Mouse (Mus musculus) G1E (cell line): ENCODE measurements around the gene Smox. TPM values are rescaled to one million over a fixed set of nuclear protein-coding genes. Genes with fewer than 3 reads are reported as not detected.

ENCODE experiments used
- ATAC-seq: 2 replicates; pipeline ENCODE4 v1.8.0; 2016; ENCODE audit warnings: mild to moderate bottlenecking; ENCODE audit not compliant: insufficient number of reproducible peaks, poor library complexity, low FRiP score, severe bottlenecking; ENCODE audit errors: extremely low read depth
- DNase-seq: peaks from one replicate; pipeline ENCODE4 v3.0.0; 2012; ENCODE audit warnings: low spot score
- H3K27me3 ChIP-seq: 2 replicates; pipeline ENCODE4 v1.6.1; 2012; ENCODE audit warnings: mild to moderate bottlenecking, low read length, inconsistent platforms; ENCODE audit not compliant: insufficient read depth
- H3K36me3 ChIP-seq: replicated peaks from 2 replicates; pipeline ENCODE3; 2012; ENCODE audit warnings: mild to moderate bottlenecking, inconsistent platforms
- H3K4me1 ChIP-seq: 2 replicates; pipeline ENCODE4 v1.6.1; 2012; ENCODE audit warnings: low read depth, low read length, inconsistent platforms, mixed read lengths; ENCODE audit not compliant: insufficient read depth
- H3K4me3 ChIP-seq: 2 replicates; pipeline ENCODE4 v1.5.1; 2012; ENCODE audit warnings: low read depth, mild to moderate bottlenecking, inconsistent platforms, low read length, moderate library complexity, mixed read lengths
- H3K9me3 ChIP-seq: replicated peaks from 2 replicates; pipeline ENCODE4 v1.6.1; 2012; ENCODE audit warnings: inconsistent platforms
- CTCF ChIP-seq: IDR thresholded peaks from 2 replicates; pipeline ENCODE4 v1.5.1; 2012; ENCODE audit warnings: low read depth, low read length, inconsistent platforms, mixed read lengths
- GATA1 ChIP-seq: IDR thresholded peaks from 2 replicates; pipeline ENCODE4 v1.6.1; 2012; ENCODE audit warnings: borderline replicate concordance, low read length, inconsistent platforms, mixed read lengths
- GATA2 ChIP-seq: IDR thresholded peaks from 2 replicates; pipeline ENCODE4 v1.6.1; 2012; ENCODE audit warnings: low read depth, low read length, inconsistent platforms, borderline replicate concordance
- POLR2AphosphoS5 ChIP-seq: IDR thresholded peaks from 2 replicates; pipeline ENCODE4 v1.6.1; 2012; ENCODE audit warnings: low read depth, low read length, inconsistent platforms; ENCODE audit not compliant: insufficient replicate concordance
- TAL1 ChIP-seq: conservative IDR thresholded peaks from 2 replicates; pipeline ENCODE4 v1.6.1; 2012; ENCODE audit warnings: low read depth, low read length, inconsistent platforms, mixed read lengths
- polyA plus RNA-seq: library from polyadenylated mRNA; stranded (reverse); fragments of >175 nt; gene quantifications from 2 replicates; pipeline ENCODE4 v1.2.3, GENCODE M21; 2012
- total RNA-seq, 2 experiments: library from RNA; stranded (forward) in 1 of 2; stranded (reverse) in 1 of 2; fragments of 200-1000 nt in 1 of 2; fragments of >200 nt in 1 of 2; fragmentation: Nextera tagmentation in 1 of 2; gene quantifications; 2 replicates each; pipeline ENCODE4 v1.2.3; 2014 to 2017

Gene Smox
- total and polyA plus RNA-seq, 3 experiments, result 0.05 to 3.3 (median 0.05) TPM

DNA sequence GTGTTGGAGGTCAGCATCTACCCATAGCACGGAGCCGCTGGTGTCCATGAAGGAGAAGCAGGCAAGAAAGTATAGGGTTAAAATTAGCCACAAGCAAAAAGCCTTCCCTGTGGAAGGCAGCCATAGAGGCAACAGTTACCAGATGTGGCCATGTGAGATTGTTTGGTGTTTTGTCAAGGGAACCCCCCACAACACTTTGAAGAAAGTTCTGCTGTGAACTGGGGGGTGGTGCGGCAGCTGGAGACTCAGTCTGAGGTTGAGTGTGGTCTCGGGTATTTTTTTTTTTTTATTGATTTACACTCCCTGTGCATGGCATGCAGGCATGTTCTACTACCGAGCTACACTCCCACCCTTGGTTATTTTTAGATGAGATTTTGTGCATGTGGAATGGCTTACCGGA lies 8.8 kb upstream of the Smox start:
- H3K4me3 ChIP-seq, result no peak overlapping the region
- no peak for ATAC-seq
- TF ChIP-seq GATA1, result no peak
- no peak for TF ChIP-seq TAL1
- TF ChIP-seq POLR2AphosphoS5, result no peak
- no peak for TF ChIP-seq GATA2
- no peak for TF ChIP-seq CTCF
- DNase-seq, result no peak
- no peaks in the 10 kb centered on the region for H3K4me1 ChIP-seq
- peaks cover 2% of the 10 kb centered on the region; the same call in 1 of the 2 replicates for H3K27me3 ChIP-seq
- no peaks in the 10 kb centered on the region for H3K9me3 ChIP-seq
- no peaks in the 10 kb centered on the region for H3K36me3 ChIP-seq

DNA sequence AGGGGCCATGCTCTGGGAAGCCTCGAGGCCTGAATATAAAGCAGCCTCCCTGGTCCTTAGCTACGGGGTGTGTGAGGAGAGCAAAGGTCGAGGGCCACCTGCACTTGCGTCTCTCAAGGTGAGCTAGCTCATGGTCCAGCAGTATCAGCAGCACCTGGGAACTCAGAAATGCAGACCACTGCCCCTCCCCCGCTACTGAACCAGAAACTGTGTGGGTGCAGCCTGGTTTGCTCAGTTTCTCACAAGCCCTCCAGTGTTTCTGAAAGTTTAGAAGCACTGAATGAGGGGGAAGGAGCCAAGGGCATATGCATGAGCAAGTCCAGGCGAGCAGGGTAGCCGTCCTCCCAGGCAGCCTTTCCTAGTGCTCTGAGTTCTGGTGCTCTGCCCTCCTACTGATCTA lies 7.7 kb upstream of the Smox start:
- Histone ChIP-seq H3K36me3 (no peaks in the 10 kb centered on the region), H3K27me3 (no peaks in the 10 kb centered on the region; the same call in 1 of the 2 replicates), H3K9me3 (no peaks in the 10 kb centered on the region), H3K4me1 (no peaks in the 10 kb centered on the region), H3K4me3 (no peak overlapping the region)
- no peak for DNase-seq
- no peak for ATAC-seq
- TF ChIP-seq TAL1, result no peak
- TF ChIP-seq GATA1, result no peak
- TF ChIP-seq POLR2AphosphoS5, result no peak
- TF ChIP-seq CTCF, result no peak
- TF ChIP-seq GATA2, result no peak

DNA sequence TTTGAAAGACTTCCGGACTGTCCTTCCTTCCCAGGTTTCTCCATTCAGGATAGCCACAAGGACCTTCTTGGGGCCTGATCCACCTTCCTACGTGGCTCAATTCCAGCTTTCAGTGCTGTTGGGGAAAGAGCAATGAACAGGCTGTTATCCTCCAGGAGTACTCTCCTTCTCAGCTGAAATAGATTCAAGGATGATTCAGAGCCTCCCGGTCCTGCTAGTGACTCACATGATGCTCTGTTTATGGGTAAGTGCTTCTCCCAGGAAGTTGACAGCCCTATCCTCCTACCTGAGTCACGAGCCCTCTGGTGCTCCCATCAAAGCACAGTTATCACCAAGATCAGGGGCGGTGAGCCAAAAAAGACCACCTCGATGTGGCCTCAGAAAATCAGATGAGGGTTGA lies 7.1 kb upstream of the Smox start:
- no peak for DNase-seq
- no peak for TF ChIP-seq GATA1
- TF ChIP-seq GATA2, result no peak
- TF ChIP-seq CTCF, result no peak
- TF ChIP-seq POLR2AphosphoS5, result no peak

DNA sequence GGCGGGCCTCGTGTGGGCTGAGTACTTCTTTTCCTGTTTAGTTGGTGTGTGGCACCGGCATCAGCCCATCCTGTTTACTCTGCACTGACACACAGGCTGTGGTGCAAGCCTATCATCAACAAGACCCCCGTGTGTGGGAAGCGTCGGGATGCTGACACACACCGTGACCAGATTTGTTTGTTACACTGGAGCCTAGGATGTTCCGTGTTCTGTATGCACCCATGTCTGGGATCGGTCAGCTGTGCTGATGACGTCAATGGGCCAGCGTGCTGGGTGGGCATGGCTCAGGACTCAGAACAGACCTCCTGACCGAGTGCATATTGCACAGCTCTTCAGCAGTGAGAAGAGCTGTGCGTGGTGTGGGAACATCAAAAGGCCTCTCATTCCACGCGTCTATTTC lies 6.2 kb upstream of the Smox start:
- H3K36me3 ChIP-seq, result no peaks in the 10 kb centered on the region
- H3K9me3 ChIP-seq, result no peaks in the 10 kb centered on the region
- TF ChIP-seq POLR2AphosphoS5, result no peak
- DNase-seq (no peak), ATAC-seq (no peak)
- H3K4me3 ChIP-seq, result no peak overlapping the region
- no peaks in the 10 kb centered on the region for H3K4me1 ChIP-seq
- H3K27me3 ChIP-seq, result no peaks in the 10 kb centered on the region; the same call in 1 of the 2 replicates

More for the DNA sequence above, 7.1 kb upstream of the Smox start:
- Histone ChIP-seq H3K4me1 (no peaks in the 10 kb centered on the region), H3K4me3 (no peak overlapping the region), H3K36me3 (no peaks in the 10 kb centered on the region), H3K27me3 (no peaks in the 10 kb centered on the region; the same call in 1 of the 2 replicates), H3K9me3 (no peaks in the 10 kb centered on the region)
- ATAC-seq, result no peak

DNA sequence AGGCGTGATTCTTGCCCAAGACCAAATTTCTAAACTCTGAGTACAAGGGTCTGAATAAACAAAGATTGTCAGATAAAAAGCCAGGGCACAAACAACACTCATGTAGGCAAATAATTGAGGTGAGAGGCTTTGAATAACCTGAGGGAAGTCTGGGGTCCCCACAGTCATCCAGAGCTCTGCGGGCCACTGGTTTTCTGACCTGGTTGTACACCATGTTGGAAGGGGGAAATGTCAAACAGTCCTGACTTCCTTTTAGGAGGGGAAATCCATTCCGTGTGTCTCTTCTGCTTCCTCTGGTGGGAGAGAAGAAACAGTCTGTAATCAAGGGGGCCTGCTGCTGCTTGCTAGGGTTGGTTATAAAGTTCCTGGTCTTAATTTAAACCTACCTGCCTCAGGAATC lies 5.2 kb upstream of the Smox start:
- TF ChIP-seq TAL1, result no peak
- TF ChIP-seq CTCF, result no peak
- no peak for TF ChIP-seq GATA1
- H3K4me1 ChIP-seq, result no peaks in the 10 kb centered on the region
- ATAC-seq (no peak), DNase-seq (no peak)
- no peaks in the 10 kb centered on the region for H3K9me3 ChIP-seq
- H3K4me3 ChIP-seq, result no peak overlapping the region
- H3K36me3 ChIP-seq, result no peaks in the 10 kb centered on the region
- peaks cover 5% of the 10 kb centered on the region; the same call in 1 of the 2 replicates for H3K27me3 ChIP-seq

DNA sequence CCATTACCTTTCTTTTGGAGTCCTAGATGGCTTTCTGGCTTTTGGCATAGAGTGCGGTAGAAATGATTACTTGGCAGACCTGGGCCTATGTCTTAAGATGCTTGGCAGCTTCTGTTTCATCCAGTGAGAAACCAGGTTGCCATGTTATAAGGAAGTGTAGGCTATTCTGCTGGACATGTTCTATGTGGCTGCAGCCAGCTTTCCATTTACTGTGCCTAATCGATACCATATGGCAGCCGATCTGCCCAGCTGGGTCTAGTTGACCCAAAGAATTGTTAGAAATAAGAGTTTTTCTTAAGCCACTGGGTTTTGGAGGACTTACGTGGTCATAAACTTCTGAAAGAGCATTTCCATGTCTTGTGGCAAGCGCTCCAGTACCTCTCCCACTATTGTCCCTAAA lies 4.0 kb upstream of the Smox start:
- ATAC-seq, result no peak
- no peak for TF ChIP-seq TAL1
- TF ChIP-seq GATA1, result no peak
- no peak for TF ChIP-seq POLR2AphosphoS5
- TF ChIP-seq CTCF, result no peak
- TF ChIP-seq GATA2, result no peak
- Histone ChIP-seq H3K9me3 (no peaks in the 10 kb centered on the region), H3K4me3 (no peak overlapping the region), H3K27me3 (peaks cover 17% of the 10 kb centered on the region), H3K4me1 (no peaks in the 10 kb centered on the region; the same call in 1 of the 2 replicates), H3K36me3 (no peaks in the 10 kb centered on the region)
- DNase-seq, result no peak

DNA sequence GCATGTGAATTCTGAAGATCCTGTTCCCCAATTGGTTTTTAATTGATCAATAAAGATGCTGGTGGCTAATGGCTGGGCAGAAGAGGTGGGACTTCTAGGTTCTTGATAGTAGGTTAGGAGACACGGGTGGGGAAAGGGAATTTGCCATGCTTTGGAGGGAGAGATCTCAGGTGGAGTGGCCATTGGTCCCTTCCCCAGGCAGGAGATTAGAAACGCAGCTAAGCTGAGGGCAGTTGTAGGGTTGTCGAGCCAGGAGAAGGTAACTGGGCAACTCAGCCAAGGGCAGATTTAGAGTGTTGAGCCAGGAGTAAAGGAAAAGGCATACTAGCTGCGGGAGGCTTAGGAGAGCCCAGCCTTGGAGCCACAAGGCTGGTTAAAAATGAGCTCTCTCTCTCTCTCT lies 3.0 kb upstream of the Smox start:
- H3K27me3 ChIP-seq, result peaks cover 24% of the 10 kb centered on the region
- ATAC-seq, result no peak
- no peaks in the 10 kb centered on the region for H3K36me3 ChIP-seq
- H3K9me3 ChIP-seq, result no peaks in the 10 kb centered on the region
- H3K4me1 ChIP-seq, result no peaks in the 10 kb centered on the region; the same call in 1 of the 2 replicates
- TF ChIP-seq GATA1 (no peak), POLR2AphosphoS5 (no peak), TAL1 (no peak), CTCF (no peak), GATA2 (no peak)
- no peak overlapping the region for H3K4me3 ChIP-seq
- DNase-seq, result no peak
